Mouse (Mus musculus): ENCODE data around the gene Ccdc91. TPM values are rescaled to one million over a fixed set of nuclear protein-coding genes. Genes with fewer than 3 reads are reported as not detected.

Ccdc91 gene
- total RNA-seq (2021) = 10 to 100 TPM; 28.7 to 29.8 TPM

- peak; percentile 82 to 86 for DNase-seq
These were observed at the start of gene Ccdc91 for GRCm38 (mm10) chr6:147475727-147476613. Gene Ccdc91, plus strand, starts transcription at chr6:147475828.

- DNase-seq = no peak
These were observed 48.6 kb upstream of the Ccdc91 start for GRCm38 (mm10) chr6:147426927-147427487.

- DNase-seq = no peak
These were observed 19.9 kb upstream of the Ccdc91 start for GRCm38 (mm10) chr6:147455775-147456174.

- no peak for DNase-seq
These were observed 16.9 kb upstream of the Ccdc91 start for GRCm38 (mm10) chr6:147458637-147459301.

GRCm38 (mm10) chr6:147470016-147470415 lies 5.6 kb upstream of the Ccdc91 start:
- DNase-seq = no peak

GRCm38 (mm10) chr6:147481141-147481540 lies 5.5 kb downstream of the Ccdc91 start:
- DNase-seq = no peak

GRCm38 (mm10) chr6:147490120-147490519 lies 14.5 kb downstream of the Ccdc91 start:
- DNase-seq = no peak

GRCm38 (mm10) chr6:147492551-147492950 lies 16.9 kb downstream of the Ccdc91 start:
- DNase-seq = no peak

GRCm38 (mm10) chr6:147501439-147501838 lies 25.8 kb downstream of the Ccdc91 start:
- no peak for DNase-seq

GRCm38 (mm10) chr6:147506074-147506473 lies 30.4 kb downstream of the Ccdc91 start:
- no peak for DNase-seq

GRCm38 (mm10) chr6:147506496-147506895 lies 30.9 kb downstream of the Ccdc91 start:
- no peak for DNase-seq

GRCm38 (mm10) chr6:147507186-147507585 lies 31.6 kb downstream of the Ccdc91 start:
- DNase-seq = no peak

- DNase-seq = no peak
These were observed 34.9 kb downstream of the Ccdc91 start for GRCm38 (mm10) chr6:147510516-147510915.

- DNase-seq = peak; percentile 30 to 42
These were observed 42.3 kb downstream of the Ccdc91 start for GRCm38 (mm10) chr6:147517909-147518308.

GRCm38 (mm10) chr6:147525236-147525635 lies 49.6 kb downstream of the Ccdc91 start:
- DNase-seq = no peak

- no peak for DNase-seq
These were observed 59.3 kb downstream of the Ccdc91 start for GRCm38 (mm10) chr6:147534971-147535370.

- no peak for DNase-seq
These were observed 62.6 kb downstream of the Ccdc91 start for GRCm38 (mm10) chr6:147538236-147538635.

- no peak for DNase-seq
These were observed 63.5 kb downstream of the Ccdc91 start for GRCm38 (mm10) chr6:147539056-147539600.

- DNase-seq = no peak
These were observed 65.3 kb downstream of the Ccdc91 start for GRCm38 (mm10) chr6:147540942-147541341.

GRCm38 (mm10) chr6:147555591-147555990 lies 80.0 kb downstream of the Ccdc91 start:
- DNase-seq = no peak

- DNase-seq = no peak
These were observed 83.7 kb downstream of the Ccdc91 start for GRCm38 (mm10) chr6:147559316-147559715.

- DNase-seq = no peak
These were observed 84.8 kb downstream of the Ccdc91 start for GRCm38 (mm10) chr6:147560436-147560835.

- no peak for DNase-seq
These were observed 93.6 kb downstream of the Ccdc91 start for GRCm38 (mm10) chr6:147569246-147569645.
